Mouse (Mus musculus): ENCODE results near the gene Brd3. TPM values are rescaled to one million over a fixed set of nuclear protein-coding genes. Genes with fewer than 3 reads are reported as not detected.
A peak's percentile ranks its signal among the peaks of the same experiment; 100 is the strongest.

The Brd3 gene
- polyA plus RNA-seq, 1 experiment, result 21.7 TPM

- H3K4me3 ChIP-seq (ENCODE audit: insufficient read depth, low read length), result no peak overlapping the region
- no peak for TF ChIP-seq CTCF (IDR thresholded peaks at IDR 0.05; ENCODE audit: extremely low read depth, insufficient read depth, low read length)
- TF ChIP-seq POLR2A (IDR thresholded peaks at IDR 0.05; ENCODE audit: extremely low read depth, insufficient read depth, low read length), result no peak
- no peaks in the 10 kb centered on the region for H3K4me1 ChIP-seq (ENCODE audit: control insufficient read depth, insufficient read depth, low read length)
- no peak overlapping the region for H3K27ac ChIP-seq (ENCODE audit: insufficient read depth, low read length)
Observed at GRCm38 (mm10) chr2:27487336-27488049, 20.0 kb downstream of the Brd3 start.

GRCm38 (mm10) chr2:27486725-27487124, 20.7 kb downstream of the Brd3 start:
- Histone ChIP-seq H3K4me1 (ENCODE audit: control insufficient read depth, insufficient read depth, low read length) (no peaks in the 10 kb centered on the region), H3K27ac (ENCODE audit: insufficient read depth, low read length) (no peak overlapping the region), H3K4me3 (ENCODE audit: insufficient read depth, low read length) (no peak overlapping the region)
- no peak for TF ChIP-seq POLR2A (IDR thresholded peaks at IDR 0.05; ENCODE audit: extremely low read depth, insufficient read depth, low read length)
- no peak for TF ChIP-seq CTCF (IDR thresholded peaks at IDR 0.05; ENCODE audit: extremely low read depth, insufficient read depth, low read length)

- Histone ChIP-seq H3K27ac (ENCODE audit: insufficient read depth, low read length) (no peak overlapping the region), H3K4me3 (ENCODE audit: insufficient read depth, low read length) (no peak overlapping the region), H3K4me1 (ENCODE audit: control insufficient read depth, insufficient read depth, low read length) (no peaks in the 10 kb centered on the region)
- no peak for TF ChIP-seq CTCF (IDR thresholded peaks at IDR 0.05; ENCODE audit: extremely low read depth, insufficient read depth, low read length)
- TF ChIP-seq POLR2A (IDR thresholded peaks at IDR 0.05; ENCODE audit: extremely low read depth, insufficient read depth, low read length), result no peak
Observed at GRCm38 (mm10) chr2:27482265-27482861, 25.1 kb downstream of the Brd3 start.

GRCm38 (mm10) chr2:27480367-27480766, 27.1 kb downstream of the Brd3 start:
- no peaks in the 10 kb centered on the region for H3K4me1 ChIP-seq (ENCODE audit: control insufficient read depth, insufficient read depth, low read length)
- no peak overlapping the region for H3K27ac ChIP-seq (ENCODE audit: insufficient read depth, low read length)
- no peak overlapping the region for H3K4me3 ChIP-seq (ENCODE audit: insufficient read depth, low read length)
- TF ChIP-seq CTCF (IDR thresholded peaks at IDR 0.05; ENCODE audit: extremely low read depth, insufficient read depth, low read length), result no peak
- TF ChIP-seq POLR2A (IDR thresholded peaks at IDR 0.05; ENCODE audit: extremely low read depth, insufficient read depth, low read length), result no peak

DNA sequence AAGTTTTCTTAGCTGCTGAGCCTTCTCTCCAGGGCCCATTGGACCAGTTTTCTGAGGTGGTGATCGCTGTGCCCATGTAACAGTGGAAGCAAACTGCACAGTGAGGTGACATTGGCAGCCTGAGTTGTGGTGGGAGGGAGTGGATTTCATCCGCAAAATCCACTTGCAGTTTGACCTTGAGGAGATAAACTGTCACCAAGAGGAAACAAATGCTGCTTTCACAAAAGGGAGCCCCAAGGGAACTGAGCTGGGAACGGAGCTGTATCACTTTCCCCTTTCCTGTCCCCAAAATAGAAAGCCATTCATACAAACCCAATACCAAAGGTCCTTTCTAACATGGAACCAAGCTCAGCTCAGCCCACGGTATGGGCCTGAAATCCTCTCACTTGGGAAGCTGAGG, 27.6 kb downstream of the Brd3 start:
- TF ChIP-seq CTCF (IDR thresholded peaks at IDR 0.05; ENCODE audit: extremely low read depth, insufficient read depth, low read length) (no peak), POLR2A (IDR thresholded peaks at IDR 0.05; ENCODE audit: extremely low read depth, insufficient read depth, low read length) (no peak)
- no peak overlapping the region for H3K4me3 ChIP-seq (ENCODE audit: insufficient read depth, low read length)
- no peak overlapping the region for H3K27ac ChIP-seq (ENCODE audit: insufficient read depth, low read length)
- no peaks in the 10 kb centered on the region for H3K4me1 ChIP-seq (ENCODE audit: control insufficient read depth, insufficient read depth, low read length)

DNA sequence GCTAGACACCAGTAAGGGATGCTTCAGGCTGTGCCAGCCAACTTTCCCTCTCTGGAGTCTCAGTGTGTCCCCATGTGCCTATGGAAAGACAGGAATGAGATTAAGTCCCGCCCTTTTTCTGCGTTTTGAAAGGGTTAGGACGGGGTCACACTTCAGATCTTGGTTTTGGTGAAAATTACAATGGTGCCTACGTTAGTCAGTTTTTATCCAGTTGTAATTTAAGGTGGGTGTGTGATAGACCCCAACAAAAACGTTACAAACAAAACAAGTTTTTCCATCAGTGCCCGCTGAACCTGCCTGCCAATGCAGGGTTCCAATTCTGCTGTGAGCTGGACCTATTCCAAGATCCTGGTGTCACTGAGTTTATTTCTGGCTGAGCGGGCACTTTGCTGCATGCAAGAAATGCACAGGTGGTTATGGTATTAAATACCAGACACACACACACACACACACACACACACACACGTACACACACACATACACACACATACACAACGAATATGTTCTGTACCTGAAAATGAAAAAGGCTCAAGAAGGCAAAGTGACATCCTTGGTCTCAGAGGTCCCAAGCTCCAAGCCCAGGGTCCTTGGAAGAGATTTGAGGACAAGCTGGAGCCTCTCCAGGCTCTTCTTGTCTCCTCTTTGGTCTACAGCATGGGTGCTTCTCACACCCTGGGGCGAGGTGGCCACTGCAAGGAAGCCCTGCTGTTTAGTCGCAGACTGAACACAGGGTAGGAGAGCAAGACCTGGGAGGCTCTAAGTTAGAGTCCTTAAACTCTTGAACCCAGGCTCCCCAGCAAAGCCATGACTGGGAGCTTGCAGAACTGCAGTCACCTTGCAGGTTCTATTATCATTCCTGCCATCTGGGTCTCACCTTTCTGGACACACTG, 30.9 kb downstream of the Brd3 start:
- Histone ChIP-seq H3K27ac (ENCODE audit: insufficient read depth, low read length) (no peak overlapping the region), H3K4me1 (ENCODE audit: control insufficient read depth, insufficient read depth, low read length) (peaks cover 8% of the 10 kb centered on the region), H3K4me3 (ENCODE audit: insufficient read depth, low read length) (peak overlapping the region; percentile 99)
- TF ChIP-seq POLR2A (IDR thresholded peaks at IDR 0.05; ENCODE audit: extremely low read depth, insufficient read depth, low read length) (no peak), CTCF (IDR thresholded peaks at IDR 0.05; ENCODE audit: extremely low read depth, insufficient read depth, low read length) (no peak)

DNA sequence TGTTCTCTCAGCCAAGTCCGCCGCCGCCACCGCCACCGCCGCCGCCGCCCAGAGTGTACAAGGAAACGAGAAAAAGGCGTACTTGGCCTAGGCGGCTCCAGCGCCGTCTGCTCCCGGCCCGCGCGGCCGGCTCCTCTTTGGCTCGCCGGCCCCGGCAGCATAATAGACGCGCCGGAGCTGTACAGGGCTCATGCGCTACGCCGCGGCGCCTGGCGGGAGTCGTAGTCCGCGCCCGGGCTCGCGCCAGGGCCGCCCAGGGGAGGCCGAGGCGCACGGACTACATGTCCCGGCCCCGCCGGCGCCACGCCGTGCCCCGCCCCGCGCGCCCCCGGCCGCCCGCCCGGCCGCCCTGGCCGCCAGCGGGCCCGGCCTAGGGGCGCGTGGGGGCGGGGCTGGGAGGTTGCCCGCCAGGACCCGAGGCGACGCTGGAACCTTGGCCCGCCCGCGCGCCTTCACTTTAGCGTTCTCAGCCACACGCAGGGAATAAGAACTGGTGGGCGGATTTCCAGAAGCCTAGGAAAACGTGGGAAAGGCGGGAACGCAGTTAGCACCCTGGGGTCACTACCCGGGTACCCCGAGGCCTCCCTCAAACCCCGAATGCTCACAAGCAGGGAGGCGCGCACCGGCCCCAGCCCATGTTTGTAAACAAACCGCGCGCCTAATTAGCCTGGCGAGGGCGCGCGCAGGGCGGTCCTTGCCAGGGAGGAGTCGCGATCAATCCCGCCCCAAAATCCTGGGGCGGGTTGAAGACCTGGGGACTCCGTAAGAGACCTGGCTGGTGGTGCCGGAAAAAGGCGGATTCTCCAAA, 31.8 kb downstream of the Brd3 start:
- peak overlapping the region; percentile 99 for H3K4me3 ChIP-seq (ENCODE audit: insufficient read depth, low read length)
- peaks cover 8% of the 10 kb centered on the region for H3K4me1 ChIP-seq (ENCODE audit: control insufficient read depth, insufficient read depth, low read length)
- TF ChIP-seq CTCF (IDR thresholded peaks at IDR 0.05; ENCODE audit: extremely low read depth, insufficient read depth, low read length) (no peak), POLR2A (IDR thresholded peaks at IDR 0.05; ENCODE audit: extremely low read depth, insufficient read depth, low read length) (peak; percentile 76)
- H3K27ac ChIP-seq (ENCODE audit: insufficient read depth, low read length), result peak overlapping the region; percentile 93

GRCm38 (mm10) chr2:27474621-27475484, 32.6 kb downstream of the Brd3 start:
- peaks cover 8% of the 10 kb centered on the region for H3K4me1 ChIP-seq (ENCODE audit: control insufficient read depth, insufficient read depth, low read length)
- peak overlapping the region; percentile 99 for H3K4me3 ChIP-seq (ENCODE audit: insufficient read depth, low read length)
- TF ChIP-seq CTCF (IDR thresholded peaks at IDR 0.05; ENCODE audit: extremely low read depth, insufficient read depth, low read length) (no peak), POLR2A (IDR thresholded peaks at IDR 0.05; ENCODE audit: extremely low read depth, insufficient read depth, low read length) (no peak)
- peak overlapping the region; percentile 80 for H3K27ac ChIP-seq (ENCODE audit: insufficient read depth, low read length)
